Mouse (Mus musculus) embryonic fibroblast, embryonic 13.5 days (primary cell): ENCODE results near the gene Lin37.

Experiments
- CTCF ChIP-seq: IDR thresholded peaks from 2 replicates; pipeline ENCODE4 v1.5.1; 2011; ENCODE audit warnings: mild to moderate bottlenecking, control low read depth, low read length, moderate library complexity, borderline replicate concordance; ENCODE audit not compliant: insufficient read depth
- POLR2A ChIP-seq: IDR thresholded peaks from 2 replicates; pipeline ENCODE4 v1.6.1; 2011; ENCODE audit warnings: low read depth, mild to moderate bottlenecking, control low read depth, low read length, moderate library complexity

GRCm38 (mm10) chr7:30525954-30526353 lies 33.7 kb downstream of the Lin37 start:
- TF ChIP-seq POLR2A (peak; percentile 28; the same call in 1 of the 2 replicates), CTCF (no peak)
